Mouse (Mus musculus) embryonic facial prominence, embryonic 11.5 days (tissue): Measurements from ENCODE around the gene Tex46. TPM values are rescaled to one million over a fixed set of nuclear protein-coding genes. Genes with fewer than 3 reads are reported as not detected.

Source experiments
- microRNA-seq: library from miRNA; unstranded; fragments of <30 nt; microRNA quantifications from one replicate; pipeline ENCODE4, GENCODE M21; 2016; ENCODE audit warnings: borderline number of aligned reads
- polyA plus RNA-seq: library from polyadenylated mRNA; unstranded; fragments of >200 nt; fragmentation: Nextera tagmentation; extraction: Ambion mirVana; gene quantifications from 2 replicates; pipeline ENCODE4 v1.2.1, GENCODE M21; 2014

The Tex46 gene
- polyA plus RNA-seq, 1 experiment from 2014 or later, result not detected

Small RNAs within 50 kb of the gene (microRNA-seq; reads per million reads assigned to microRNA genes)
- gene Gm22180, result not detected

Other genes with a start within 250 kb of the Tex46 start
- 0.11 and 0.47 TPM in 2 replicates for gene Htr1d, start 186.9 kb upstream of the Tex46 start, polyA plus RNA-seq
- 0.15 and 0.20 TPM in 2 replicates for gene 6030445D17Rik, start 148.2 kb upstream of the Tex46 start, polyA plus RNA-seq
- 116 and 119 TPM in 2 replicates for gene Luzp1, start 140.7 kb upstream of the Tex46 start, polyA plus RNA-seq
- 76.9 and 88.3 TPM in 2 replicates for gene Kdm1a, start 7.7 kb upstream of the Tex46 start, polyA plus RNA-seq
- not detected in 2 replicates for gene Lactbl1, start 12.2 kb downstream of the Tex46 start, polyA plus RNA-seq
- gene Ephb2, start 225.6 kb downstream of the Tex46 start, polyA plus RNA-seq, result 11.0 and 11.7 TPM in 2 replicates